Mouse (Mus musculus): ENCODE data around the gene Sema3f. TPM values are rescaled to one million over a fixed set of nuclear protein-coding genes. Genes with fewer than 3 reads are reported as not detected.

Sema3f gene
- total RNA-seq, 2 experiments from 2014 or later, result not detected

DNA sequence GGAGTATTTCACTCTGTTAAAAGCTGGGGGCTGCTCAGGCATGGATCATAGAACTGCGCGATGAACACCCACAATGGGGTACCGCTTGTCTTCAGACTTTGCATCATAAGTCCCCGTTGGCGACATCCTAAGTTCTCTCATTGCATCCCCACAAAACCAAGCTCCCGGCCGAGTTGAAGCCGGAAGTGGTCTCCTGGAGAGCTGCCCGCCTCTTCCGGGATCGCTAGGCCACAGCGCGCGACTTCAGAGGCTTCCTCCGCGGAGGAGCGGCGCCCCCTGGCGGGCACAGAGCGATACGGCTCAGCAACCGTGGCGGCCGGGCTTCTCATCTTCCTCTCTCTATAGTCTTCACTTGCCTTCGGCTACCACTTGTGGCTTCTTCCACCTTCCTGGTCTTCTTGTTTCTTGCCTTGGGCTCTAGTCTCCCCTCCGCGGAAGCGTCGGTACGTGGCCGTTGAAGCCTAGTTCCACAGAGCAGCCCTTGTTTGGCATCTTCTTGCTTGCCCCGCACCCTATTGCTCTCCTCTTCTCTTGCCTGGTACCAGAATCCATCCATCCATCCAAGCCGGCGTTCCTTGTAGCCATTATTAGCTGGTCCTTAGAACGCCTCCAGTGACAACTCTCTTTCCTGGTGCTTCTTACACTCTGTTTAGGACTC lies 65.7 kb downstream of the Sema3f start:
- ATAC-seq (replicated peaks; ENCODE audit: low FRiP score, poor library complexity, severe bottlenecking), result peak; percentile 97

DNA sequence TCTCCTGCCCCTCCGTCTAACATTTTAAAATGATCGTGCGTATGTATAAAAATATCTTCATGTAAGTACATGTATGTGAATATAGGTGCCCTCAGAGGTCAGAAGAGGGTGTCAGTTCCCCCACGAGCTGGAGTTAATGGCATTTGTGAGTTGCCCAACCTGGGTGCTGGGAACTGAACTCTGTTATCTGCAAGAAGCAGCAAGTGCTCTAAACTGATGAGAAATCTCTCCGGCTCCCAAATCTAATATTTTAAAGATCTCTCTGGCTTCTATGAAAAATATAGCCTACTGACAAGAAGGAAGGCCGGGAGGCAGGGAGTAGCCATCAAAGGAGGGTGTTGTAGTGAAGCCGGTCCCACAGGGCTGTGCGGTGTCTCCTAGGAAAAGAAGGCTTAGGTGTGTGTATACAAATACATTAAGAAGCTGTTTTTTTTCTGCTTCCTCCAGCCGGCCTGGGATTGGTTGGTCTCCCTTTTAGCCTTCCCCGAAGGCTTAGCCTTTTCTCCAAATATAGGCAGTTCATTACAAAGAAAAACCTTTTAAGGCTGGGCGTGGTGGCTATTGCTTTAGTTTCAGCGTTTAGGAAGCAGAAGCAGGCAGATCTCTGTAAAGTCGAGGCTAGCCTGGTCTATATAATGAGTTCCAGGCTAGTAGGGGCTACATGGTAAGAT lies 66.6 kb downstream of the Sema3f start:
- ATAC-seq (replicated peaks; ENCODE audit: low FRiP score, poor library complexity, severe bottlenecking), result no peak

- ATAC-seq (replicated peaks; ENCODE audit: low FRiP score, poor library complexity, severe bottlenecking), result no peak
These were observed 68.6 kb downstream of the Sema3f start for GRCm38 (mm10) chr9:107641666-107642065.

GRCm38 (mm10) chr9:107640257-107640772 lies 70.0 kb downstream of the Sema3f start:
- ATAC-seq (replicated peaks; ENCODE audit: low FRiP score, poor library complexity, severe bottlenecking), result no peak

DNA sequence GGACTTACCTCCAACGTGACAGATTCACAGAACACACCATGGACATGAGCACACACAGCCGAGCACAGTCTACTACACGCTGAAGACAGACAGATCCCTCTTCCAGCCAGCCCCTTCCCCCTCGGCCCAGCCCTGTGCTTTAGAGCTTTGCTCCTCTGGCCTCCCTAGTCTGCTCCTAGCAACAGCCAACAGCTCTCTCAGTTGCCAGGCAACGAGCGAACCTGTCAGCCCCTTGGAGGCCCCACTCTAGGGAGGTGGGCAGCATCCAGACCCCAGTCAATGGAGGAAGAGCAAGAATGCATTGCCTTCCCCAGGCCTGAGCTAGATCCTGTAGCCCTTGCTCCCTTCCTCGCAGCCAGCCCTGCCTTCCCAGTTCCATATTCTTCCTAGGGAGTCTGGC lies 73.2 kb downstream of the Sema3f start:
- no peak for ATAC-seq (replicated peaks; ENCODE audit: low FRiP score, poor library complexity, severe bottlenecking)

- ATAC-seq (replicated peaks; ENCODE audit: low FRiP score, poor library complexity, severe bottlenecking), result peak; percentile 80
These were observed 74.8 kb downstream of the Sema3f start, which contains the start of gene Gnai2 for GRCm38 (mm10) chr9:107635279-107636028. Gene Gnai2 (minus strand): TSS chr9:107635367.

DNA sequence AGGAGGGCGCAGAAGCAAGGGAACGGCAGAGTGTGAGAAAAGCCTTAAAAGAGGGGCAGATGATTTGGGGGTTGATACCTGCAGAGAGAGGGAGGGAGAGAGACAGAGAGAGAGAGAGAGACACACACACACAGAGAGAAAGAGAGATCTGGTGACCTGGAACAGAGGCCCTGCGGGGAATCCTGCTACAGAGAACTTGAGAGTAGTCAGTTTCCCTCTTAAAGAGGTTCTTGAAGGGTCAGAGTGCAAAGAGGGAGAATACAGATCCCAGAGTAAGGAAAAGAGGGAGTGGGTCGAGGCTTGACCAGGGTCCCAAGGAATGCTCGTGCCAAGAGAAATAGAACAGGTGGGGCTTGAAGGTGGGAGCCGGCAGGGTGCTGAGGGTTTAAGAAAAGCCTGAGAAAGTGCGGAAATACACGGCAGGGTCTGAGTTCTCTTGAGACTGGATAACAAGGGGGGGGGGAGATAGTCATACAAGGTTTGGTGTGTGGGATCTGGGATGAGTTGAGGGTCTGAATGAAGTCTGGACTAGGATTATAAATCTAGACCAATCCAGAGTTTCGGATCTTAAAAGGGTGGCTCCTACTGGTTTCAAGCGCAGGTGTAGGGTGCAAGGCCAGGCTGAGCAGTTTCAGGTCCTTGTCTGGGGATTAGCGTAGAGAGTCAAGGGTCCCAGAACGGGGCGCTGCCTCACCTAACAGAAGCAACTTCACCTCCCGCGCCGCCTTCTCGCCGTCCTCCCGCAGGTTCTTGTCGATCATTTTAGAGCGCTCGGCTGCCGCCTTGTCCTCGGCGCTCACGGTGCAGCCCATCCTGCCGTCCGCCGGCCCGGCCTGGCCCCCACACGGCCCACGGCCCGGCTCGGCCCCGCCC lies 75.6 kb downstream of the Sema3f start:
- no peak for ATAC-seq (replicated peaks; ENCODE audit: low FRiP score, poor library complexity, severe bottlenecking)

- peak; percentile 32; the same call in 1 of the 2 replicates for ATAC-seq (replicated peaks; ENCODE audit: low FRiP score, poor library complexity, severe bottlenecking)
These were observed 76.4 kb downstream of the Sema3f start for GRCm38 (mm10) chr9:107633661-107634405.

DNA sequence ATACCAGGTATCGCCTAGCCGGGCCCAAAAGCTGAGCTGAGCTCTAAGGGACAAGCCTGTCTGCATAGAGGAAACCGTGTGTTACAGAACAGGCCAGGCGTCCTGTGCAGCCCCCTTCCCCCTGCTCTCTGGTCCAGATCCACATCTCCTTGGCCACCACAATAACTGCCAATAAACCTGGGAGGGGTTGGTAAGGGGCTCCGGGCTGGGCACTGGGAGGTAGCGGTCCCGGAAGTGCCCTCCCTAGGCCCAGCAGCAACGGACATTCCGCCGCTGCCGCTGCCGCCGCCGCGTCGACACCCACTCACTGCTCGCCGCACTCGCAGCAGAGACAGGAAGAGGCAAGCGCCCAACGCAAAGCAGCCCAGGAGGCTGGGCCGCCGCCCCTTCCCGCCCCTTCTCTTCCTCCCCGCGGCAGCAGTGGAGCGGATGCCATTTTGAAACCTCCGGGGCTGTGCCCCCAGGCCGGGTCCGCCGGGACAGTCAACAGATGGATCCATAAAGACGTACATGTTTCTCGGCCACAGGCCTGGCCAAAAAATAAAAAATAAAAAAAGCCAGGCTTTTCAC lies 77.1 kb downstream of the Sema3f start:
- ATAC-seq (replicated peaks; ENCODE audit: low FRiP score, poor library complexity, severe bottlenecking), result peak; percentile 55

DNA sequence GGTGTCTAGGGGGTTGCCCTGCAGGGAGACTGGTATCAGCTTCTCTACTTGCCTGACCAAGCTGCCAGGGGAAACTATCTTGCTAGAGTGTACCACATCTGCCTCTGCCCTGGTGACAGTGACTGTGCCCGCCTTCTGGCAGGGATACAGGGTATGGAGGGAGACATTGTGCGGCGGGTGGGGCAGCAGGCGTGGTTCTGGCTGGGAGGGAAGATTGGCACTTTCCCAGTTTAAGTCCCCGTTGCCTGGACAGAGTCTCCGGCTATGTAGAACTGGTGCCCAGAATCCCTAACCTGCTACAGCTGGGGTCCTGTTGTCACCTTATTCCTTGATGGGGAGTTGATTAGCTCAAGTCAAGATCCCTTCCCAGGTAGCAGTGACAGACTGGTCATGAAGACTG lies 77.8 kb downstream of the Sema3f start:
- peak; percentile 68 for ATAC-seq (replicated peaks; ENCODE audit: low FRiP score, poor library complexity, severe bottlenecking)

- no peak for ATAC-seq (replicated peaks; ENCODE audit: low FRiP score, poor library complexity, severe bottlenecking)
These were observed 78.4 kb downstream of the Sema3f start for GRCm38 (mm10) chr9:107631861-107632260.

Other genes with a start within 250 kb of the Sema3f start
- gene Tmem115, start 176.5 kb downstream of the Sema3f start, total RNA-seq (2015; ENCODE audit: low replicate concordance), result 0.72 and 3.8 TPM in 2 replicates
- 2.6 and 8.4 TPM in 2 replicates for gene Tmem115, start 176.5 kb downstream of the Sema3f start, total RNA-seq (2017; ENCODE audit: low replicate concordance)
- gene Cyb561d2, start 168.3 kb downstream of the Sema3f start, total RNA-seq (2015; ENCODE audit: low replicate concordance), result not detected in 2 replicates
- gene Cyb561d2, start 168.3 kb downstream of the Sema3f start, total RNA-seq (2017; ENCODE audit: low replicate concordance), result 1.8 and 2.9 TPM in 2 replicates
- gene Nprl2, start 168.2 kb downstream of the Sema3f start, total RNA-seq (2015; ENCODE audit: low replicate concordance), result 1.4 and 31.4 TPM in 2 replicates
- gene Nprl2, start 168.2 kb downstream of the Sema3f start, total RNA-seq (2017; ENCODE audit: low replicate concordance), result 1.1 and 1.2 TPM in 2 replicates
- gene Zmynd10, start 163.2 kb downstream of the Sema3f start, total RNA-seq (2015; ENCODE audit: low replicate concordance), result not detected in 2 replicates
- not detected in 2 replicates for gene Zmynd10, start 163.2 kb downstream of the Sema3f start, total RNA-seq (2017; ENCODE audit: low replicate concordance)
- gene Rassf1, start 158.9 kb downstream of the Sema3f start, total RNA-seq (2015; ENCODE audit: low replicate concordance), result 24.5 and 35.2 TPM in 2 replicates
- gene Rassf1, start 158.9 kb downstream of the Sema3f start, total RNA-seq (2017; ENCODE audit: low replicate concordance), result 31.4 and 31.7 TPM in 2 replicates
- gene Tusc2, start 147.2 kb downstream of the Sema3f start, total RNA-seq (2015; ENCODE audit: low replicate concordance), result 9.6 and 16.9 TPM in 2 replicates
- 8.9 and 19.1 TPM in 2 replicates for gene Tusc2, start 147.2 kb downstream of the Sema3f start, total RNA-seq (2017; ENCODE audit: low replicate concordance)
- 2.5 and 6.5 TPM in 2 replicates for gene Hyal2, start 142.5 kb downstream of the Sema3f start, total RNA-seq (2015; ENCODE audit: low replicate concordance)
- gene Hyal2, start 142.5 kb downstream of the Sema3f start, total RNA-seq (2017; ENCODE audit: low replicate concordance), result 0.30 and 4.5 TPM in 2 replicates
- 7.1 and 12.6 TPM in 2 replicates for gene Hyal1, start 133.5 kb downstream of the Sema3f start, total RNA-seq (2015; ENCODE audit: low replicate concordance)
- 8.0 TPM in 1 of 2 replicates, not detected in the other for gene Hyal1, start 133.5 kb downstream of the Sema3f start, total RNA-seq (2017; ENCODE audit: low replicate concordance)
- 15.5 and 24.5 TPM in 2 replicates for gene Naa80, start 131.6 kb downstream of the Sema3f start, total RNA-seq (2015; ENCODE audit: low replicate concordance)
- gene Naa80, start 131.6 kb downstream of the Sema3f start, total RNA-seq (2017; ENCODE audit: low replicate concordance), result 12.3 and 17.7 TPM in 2 replicates
- gene Hyal3, start 129.7 kb downstream of the Sema3f start, total RNA-seq (2015; ENCODE audit: low replicate concordance), result 4.2 and 8.6 TPM in 2 replicates
- gene Hyal3, start 129.7 kb downstream of the Sema3f start, total RNA-seq (2017; ENCODE audit: low replicate concordance), result 0.64 TPM in 1 of 2 replicates, not detected in the other
- gene Ifrd2, start 122.8 kb downstream of the Sema3f start, total RNA-seq (2015; ENCODE audit: low replicate concordance), result 206 and 249 TPM in 2 replicates
- gene Ifrd2, start 122.8 kb downstream of the Sema3f start, total RNA-seq (2017; ENCODE audit: low replicate concordance), result 122 and 166 TPM in 2 replicates
- gene Sema3b, start 101.2 kb downstream of the Sema3f start, total RNA-seq (2015; ENCODE audit: low replicate concordance), result not detected in 2 replicates
- not detected in 2 replicates for gene Sema3b, start 101.2 kb downstream of the Sema3f start, total RNA-seq (2017; ENCODE audit: low replicate concordance)
- gene Gnai2, start 75.1 kb downstream of the Sema3f start, total RNA-seq (2015; ENCODE audit: low replicate concordance), result 382 and 420 TPM in 2 replicates
- 334 and 357 TPM in 2 replicates for gene Gnai2, start 75.1 kb downstream of the Sema3f start, total RNA-seq (2017; ENCODE audit: low replicate concordance)
- not detected in 2 replicates for gene Slc38a3, start 40.9 kb downstream of the Sema3f start, total RNA-seq (2015; ENCODE audit: low replicate concordance)
- gene Slc38a3, start 40.9 kb downstream of the Sema3f start, total RNA-seq (2017; ENCODE audit: low replicate concordance), result not detected in 2 replicates
- not detected in 2 replicates for gene Gnat1, start 30.8 kb downstream of the Sema3f start, total RNA-seq (2015; ENCODE audit: low replicate concordance)
- gene Gnat1, start 30.8 kb downstream of the Sema3f start, total RNA-seq (2017; ENCODE audit: low replicate concordance), result 1.9 TPM in 1 of 2 replicates, not detected in the other
- 269 and 283 TPM in 2 replicates for gene Rbm5, start 60.5 kb upstream of the Sema3f start, total RNA-seq (2015; ENCODE audit: low replicate concordance)
- 374 and 383 TPM in 2 replicates for gene Rbm5, start 60.5 kb upstream of the Sema3f start, total RNA-seq (2017; ENCODE audit: low replicate concordance)
- gene Rbm6, start 162.8 kb upstream of the Sema3f start, total RNA-seq (2015; ENCODE audit: low replicate concordance), result 176 and 204 TPM in 2 replicates
- 216 and 260 TPM in 2 replicates for gene Rbm6, start 162.8 kb upstream of the Sema3f start, total RNA-seq (2017; ENCODE audit: low replicate concordance)
- not detected in 2 replicates for gene Mon1a, start 177.7 kb upstream of the Sema3f start, total RNA-seq (2015; ENCODE audit: low replicate concordance)
- gene Mon1a, start 177.7 kb upstream of the Sema3f start, total RNA-seq (2017; ENCODE audit: low replicate concordance), result 0.64 and 3.3 TPM in 2 replicates
- not detected in 2 replicates for gene Mst1r, start 196.4 kb upstream of the Sema3f start, total RNA-seq (2015; ENCODE audit: low replicate concordance)
- not detected in 2 replicates for gene Mst1r, start 196.4 kb upstream of the Sema3f start, total RNA-seq (2017; ENCODE audit: low replicate concordance)
- not detected in 2 replicates for gene Actl11, start 218.0 kb upstream of the Sema3f start, total RNA-seq (2015; ENCODE audit: low replicate concordance)
- gene Actl11, start 218.0 kb upstream of the Sema3f start, total RNA-seq (2017; ENCODE audit: low replicate concordance), result not detected in 2 replicates
- not detected in 2 replicates for gene Camkv, start 225.2 kb upstream of the Sema3f start, total RNA-seq (2015; ENCODE audit: low replicate concordance)
- 0.13 TPM in 1 of 2 replicates, not detected in the other for gene Camkv, start 225.2 kb upstream of the Sema3f start, total RNA-seq (2017; ENCODE audit: low replicate concordance)
- 12.6 and 19.3 TPM in 2 replicates for gene Traip, start 239.7 kb upstream of the Sema3f start, total RNA-seq (2015; ENCODE audit: low replicate concordance)
- 50.4 and 51.5 TPM in 2 replicates for gene Traip, start 239.7 kb upstream of the Sema3f start, total RNA-seq (2017; ENCODE audit: low replicate concordance)